Mouse (Mus musculus): ENCODE results near the gene Pxn. TPM values are rescaled to one million over a fixed set of nuclear protein-coding genes. Genes with fewer than 3 reads are reported as not detected.
"Not testable (repeated sequence)": the region's sequence is repeated elsewhere in the genome, so short reads cannot be mapped to it uniquely, and the experiment has no call there.

Pxn gene
- polyA plus RNA-seq, 1 experiment, result 35.1 TPM

DNA sequence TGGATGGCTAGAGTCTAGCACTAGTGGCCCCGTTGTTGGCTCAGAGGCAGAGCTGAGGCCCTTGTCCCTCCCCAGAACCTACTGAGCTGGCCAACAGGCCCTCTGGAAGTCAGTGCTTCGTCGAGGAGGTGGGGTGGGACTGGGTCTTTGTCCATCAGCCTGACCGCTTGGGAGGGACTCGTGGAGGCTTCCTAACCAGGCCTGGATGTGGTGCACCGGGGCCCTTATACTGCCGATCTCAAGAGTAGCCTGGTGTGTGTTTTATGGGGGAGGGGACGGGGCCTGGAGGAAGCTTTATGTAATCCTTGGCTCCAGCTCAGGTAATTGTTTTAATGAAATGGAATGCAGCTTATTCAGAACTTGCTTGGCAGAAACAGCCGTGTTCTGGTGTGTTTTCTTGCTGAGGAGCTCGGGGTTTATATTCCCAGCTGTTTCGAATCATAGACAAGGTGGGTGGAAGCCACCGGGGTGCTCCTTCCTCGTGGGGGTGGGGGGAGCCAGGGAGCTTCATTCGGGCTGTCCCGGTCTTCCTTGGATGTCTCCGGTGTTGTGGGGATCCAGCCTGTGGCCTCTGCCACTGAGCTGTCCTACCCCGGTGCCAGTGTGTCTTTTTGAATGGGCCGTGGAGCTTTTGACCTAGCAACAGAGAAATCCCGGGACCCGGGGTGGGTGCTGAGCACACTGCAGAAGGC lies 8.6 kb downstream of the Pxn start:
- Histone ChIP-seq H3K27me3 (ENCODE audit: control insufficient read depth, insufficient read depth, low read length, poor library complexity, severe bottlenecking) (no peaks in the 10 kb centered on the region), H3K9me3 (replicated peaks; ENCODE audit: control insufficient read depth, insufficient read depth, low read length, poor library complexity, severe bottlenecking) (no peaks in the 10 kb centered on the region), H3K4me3 (ENCODE audit: low read depth, low read length) (no peak overlapping the region), H3K36me3 (ENCODE audit: control insufficient read depth, insufficient read depth, low read length, poor library complexity, severe bottlenecking) (no peaks in the 10 kb centered on the region), H3K9ac (ENCODE audit: low read depth, poor library complexity, severe bottlenecking) (peak overlapping the region; percentile 62), H3K4me1 (ENCODE audit: control insufficient read depth, insufficient read depth, low read length) (peaks cover 5% of the 10 kb centered on the region), H3K27ac (ENCODE audit: insufficient read depth, low read length) (peak overlapping the region; percentile 18)
- no peak for TF ChIP-seq EP300 (IDR thresholded peaks at IDR 0.05; ENCODE audit: insufficient read depth, low read depth, low read length)
- TF ChIP-seq POLR2A (IDR thresholded peaks at IDR 0.05; ENCODE audit: insufficient read depth, low read length), result no peak
- TF ChIP-seq CTCF (IDR thresholded peaks at IDR 0.05; ENCODE audit: low read depth, low read length), result no peak

DNA sequence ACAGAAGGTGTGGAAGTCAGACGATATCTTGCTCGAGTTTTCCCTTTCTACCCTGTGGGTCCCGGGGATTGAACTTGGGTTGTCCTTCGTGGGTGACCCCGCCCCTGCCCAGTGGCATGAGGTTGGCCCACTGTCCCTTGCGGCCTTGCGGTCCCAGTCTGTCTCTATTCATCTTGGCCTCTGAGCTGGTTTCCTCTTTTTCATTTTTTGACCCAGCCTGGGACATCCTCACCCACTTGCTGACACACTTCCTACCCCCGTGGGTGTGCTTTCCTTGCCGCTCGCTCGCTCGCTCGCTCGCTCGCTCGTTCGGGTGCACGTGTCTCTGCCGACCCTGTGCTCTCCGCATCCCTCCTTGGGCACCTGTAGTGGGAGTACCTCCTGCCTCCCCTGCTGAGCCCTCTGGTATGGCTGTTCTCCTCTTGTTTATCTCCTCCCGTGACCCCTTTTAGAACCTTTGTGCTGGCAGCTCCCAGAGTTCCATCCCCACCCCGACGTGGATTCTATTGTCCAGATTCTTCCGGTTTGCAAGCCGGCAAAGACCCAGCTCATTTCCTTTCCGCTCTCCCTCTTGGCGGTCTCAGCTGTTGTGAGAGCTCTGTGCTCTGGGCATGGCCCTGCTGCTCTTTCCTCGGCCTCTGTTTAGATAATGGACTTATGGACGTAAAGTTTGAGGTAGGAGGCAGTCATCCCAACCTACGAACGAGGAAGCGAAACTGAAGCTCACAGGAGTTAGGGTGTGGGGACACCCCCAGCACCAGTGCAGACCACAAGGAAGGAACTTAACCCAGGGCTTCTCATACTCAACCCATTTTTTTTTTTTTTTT lies 9.8 kb downstream of the Pxn start:
- no peaks in the 10 kb centered on the region for H3K36me3 ChIP-seq (ENCODE audit: control insufficient read depth, insufficient read depth, low read length, poor library complexity, severe bottlenecking)
- H3K4me3 ChIP-seq (ENCODE audit: low read depth, low read length), result peak overlapping the region; percentile 38

GRCm38 (mm10) chr5:115516908-115517307 lies 10.4 kb downstream of the Pxn start:
- no peaks in the 10 kb centered on the region for H3K36me3 ChIP-seq (ENCODE audit: control insufficient read depth, insufficient read depth, low read length, poor library complexity, severe bottlenecking)
- peak overlapping the region; percentile 62; the same call in 1 of the 2 replicates for H3K9ac ChIP-seq (ENCODE audit: low read depth, poor library complexity, severe bottlenecking)
- H3K9me3 ChIP-seq (replicated peaks; ENCODE audit: control insufficient read depth, insufficient read depth, low read length, poor library complexity, severe bottlenecking), result no peaks in the 10 kb centered on the region
- no peaks in the 10 kb centered on the region for H3K27me3 ChIP-seq (ENCODE audit: control insufficient read depth, insufficient read depth, low read length, poor library complexity, severe bottlenecking)
- peaks cover 9% of the 10 kb centered on the region for H3K4me1 ChIP-seq (ENCODE audit: control insufficient read depth, insufficient read depth, low read length)
- no peak overlapping the region; the same call in 1 of the 2 replicates for H3K4me3 ChIP-seq (ENCODE audit: low read depth, low read length)
- no peak for TF ChIP-seq POLR2A (IDR thresholded peaks at IDR 0.05; ENCODE audit: insufficient read depth, low read length)
- H3K27ac ChIP-seq (ENCODE audit: insufficient read depth, low read length), result peak overlapping the region; percentile 70

More for the DNA sequence above, 9.8 kb downstream of the Pxn start:
- H3K9ac ChIP-seq (ENCODE audit: low read depth, poor library complexity, severe bottlenecking), result peak overlapping the region; percentile 62
- H3K4me1 ChIP-seq (ENCODE audit: control insufficient read depth, insufficient read depth, low read length), result peaks cover 7% of the 10 kb centered on the region
- no peaks in the 10 kb centered on the region for H3K9me3 ChIP-seq (replicated peaks; ENCODE audit: control insufficient read depth, insufficient read depth, low read length, poor library complexity, severe bottlenecking)
- peak; percentile 57 for TF ChIP-seq EP300 (IDR thresholded peaks at IDR 0.05; ENCODE audit: insufficient read depth, low read depth, low read length)
- TF ChIP-seq POLR2A (IDR thresholded peaks at IDR 0.05; ENCODE audit: insufficient read depth, low read length), result no peak
- peak overlapping the region; percentile 70 for H3K27ac ChIP-seq (ENCODE audit: insufficient read depth, low read length)
- H3K27me3 ChIP-seq (ENCODE audit: control insufficient read depth, insufficient read depth, low read length, poor library complexity, severe bottlenecking), result no peaks in the 10 kb centered on the region

DNA sequence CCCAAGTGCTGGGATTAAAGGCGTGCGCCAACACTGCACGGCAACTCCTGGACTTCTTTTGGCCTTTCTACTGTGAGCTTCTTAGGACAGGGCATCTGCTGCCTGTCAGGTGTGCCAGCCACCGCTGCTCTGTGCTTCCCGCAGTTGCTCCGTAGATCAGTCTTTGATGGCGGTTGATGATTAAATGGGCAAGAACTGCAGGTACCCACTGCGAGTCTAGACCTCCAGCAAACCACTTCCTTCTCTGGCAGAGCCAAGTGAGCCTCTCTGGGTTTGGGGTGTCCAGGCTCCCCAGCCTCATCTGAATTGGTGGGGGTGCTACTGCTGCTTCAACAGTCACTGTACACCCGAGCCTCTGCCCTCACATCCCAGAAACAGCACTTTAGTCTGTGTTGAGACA lies 11.0 kb downstream of the Pxn start:
- Histone ChIP-seq H3K4me3 (ENCODE audit: low read depth, low read length) (no peak overlapping the region), H3K9ac (ENCODE audit: low read depth, poor library complexity, severe bottlenecking) (no peak overlapping the region), H3K9me3 (replicated peaks; ENCODE audit: control insufficient read depth, insufficient read depth, low read length, poor library complexity, severe bottlenecking) (no peaks in the 10 kb centered on the region), H3K4me1 (ENCODE audit: control insufficient read depth, insufficient read depth, low read length) (peaks cover 9% of the 10 kb centered on the region), H3K36me3 (ENCODE audit: control insufficient read depth, insufficient read depth, low read length, poor library complexity, severe bottlenecking) (no peaks in the 10 kb centered on the region), H3K27ac (ENCODE audit: insufficient read depth, low read length) (no peak overlapping the region), H3K27me3 (ENCODE audit: control insufficient read depth, insufficient read depth, low read length, poor library complexity, severe bottlenecking) (no peaks in the 10 kb centered on the region)
- no peak for TF ChIP-seq EP300 (IDR thresholded peaks at IDR 0.05; ENCODE audit: insufficient read depth, low read depth, low read length)
- TF ChIP-seq CTCF (IDR thresholded peaks at IDR 0.05; ENCODE audit: low read depth, low read length), result no peak

DNA sequence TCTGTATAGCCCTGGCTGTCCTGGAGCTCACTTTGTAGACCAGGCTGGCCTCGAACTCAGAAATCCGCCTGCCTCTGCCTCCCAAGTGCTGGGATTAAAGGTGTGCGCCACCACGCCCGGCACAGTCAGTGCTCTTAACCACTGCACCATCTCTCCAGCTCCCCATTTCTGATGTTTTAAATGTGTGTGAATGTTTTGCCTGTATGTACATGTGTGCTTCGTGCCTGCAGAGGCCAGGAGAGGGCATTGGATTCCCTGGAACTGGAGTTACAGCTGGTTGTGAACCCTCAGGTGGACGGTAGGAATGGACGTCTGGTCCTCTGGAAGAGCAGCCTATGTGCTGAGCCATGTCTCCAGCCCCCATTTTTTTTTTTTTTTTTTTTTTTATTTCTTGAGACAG lies 11.7 kb downstream of the Pxn start:
- not testable (repeated sequence) for H3K36me3 ChIP-seq (ENCODE audit: control insufficient read depth, insufficient read depth, low read length, poor library complexity, severe bottlenecking); H3K27me3 ChIP-seq (ENCODE audit: control insufficient read depth, insufficient read depth, low read length, poor library complexity, severe bottlenecking); H3K9ac ChIP-seq (ENCODE audit: low read depth, poor library complexity, severe bottlenecking); H3K9me3 ChIP-seq (replicated peaks; ENCODE audit: control insufficient read depth, insufficient read depth, low read length, poor library complexity, severe bottlenecking); H3K4me3 ChIP-seq (ENCODE audit: low read depth, low read length); H3K4me1 ChIP-seq (ENCODE audit: control insufficient read depth, insufficient read depth, low read length); H3K27ac ChIP-seq (ENCODE audit: insufficient read depth, low read length)

GRCm38 (mm10) chr5:115520325-115520869 lies 13.9 kb downstream of the Pxn start:
- TF ChIP-seq POLR2A (IDR thresholded peaks at IDR 0.05; ENCODE audit: insufficient read depth, low read length) (no peak), EP300 (IDR thresholded peaks at IDR 0.05; ENCODE audit: insufficient read depth, low read depth, low read length) (peak; percentile 68; the same call in 1 of the 2 replicates)
- Histone ChIP-seq H3K27ac (ENCODE audit: insufficient read depth, low read length) (peak overlapping the region; percentile 64; the same call in 1 of the 2 replicates), H3K9ac (ENCODE audit: low read depth, poor library complexity, severe bottlenecking) (peak overlapping the region; percentile 26; the same call in 1 of the 2 replicates), H3K27me3 (ENCODE audit: control insufficient read depth, insufficient read depth, low read length, poor library complexity, severe bottlenecking) (no peaks in the 10 kb centered on the region), H3K36me3 (ENCODE audit: control insufficient read depth, insufficient read depth, low read length, poor library complexity, severe bottlenecking) (no peaks in the 10 kb centered on the region), H3K9me3 (replicated peaks; ENCODE audit: control insufficient read depth, insufficient read depth, low read length, poor library complexity, severe bottlenecking) (no peaks in the 10 kb centered on the region), H3K4me1 (ENCODE audit: control insufficient read depth, insufficient read depth, low read length) (peaks cover 5% of the 10 kb centered on the region), H3K4me3 (ENCODE audit: low read depth, low read length) (0 out of 2 replicates have a peak overlapping the region, but pooled peaks have one; percentile 1)
